Mouse (Mus musculus) heart, postnatal 25 days (tissue): ENCODE data around the gene Taar9. TPM values are rescaled to one million over a fixed set of nuclear protein-coding genes. Genes with fewer than 3 reads are reported as not detected.
"Not testable (repeated sequence)": the region's sequence is repeated elsewhere in the genome, so short reads cannot be mapped to it uniquely, and the experiment has no call there.

ENCODE experiments used
- DNase-seq: peaks from one replicate; pipeline ENCODE4 v3.0.0; 2022; ENCODE audit warnings: low spot score
- intact Hi-C: fragments of 180-260 bp; cut with DNase I; formaldehyde crosslinking; loops from one replicate; pipeline ENCODE4 v1.15.1; 2025
- total RNA-seq, 2 experiments: library from RNA; stranded (reverse); gene quantifications; 2 replicates each; pipeline ENCODE4 v1.2.3; 2021

Taar9 gene
- total RNA-seq = not detected

- DNase-seq, intact Hi-C loops: not testable (repeated sequence)
Measured at GRCm38 (mm10) chr10:24109434-24109833, at the start of gene Taar9. Gene Taar9, minus strand, starts transcription at chr10:24109534.

- intact Hi-C loops = no loop called here
- DNase-seq = no peak
Measured at GRCm38 (mm10) chr10:24158470-24159254, 49.3 kb upstream of the Taar9 start.

GRCm38 (mm10) chr10:24150086-24150485 is 40.8 kb upstream of the Taar9 start:
- intact Hi-C loops = no loop called here
- no peak for DNase-seq

GRCm38 (mm10) chr10:24149135-24149781 is 39.9 kb upstream of the Taar9 start, which contains the start of gene Stx7:
Gene Stx7, plus strand, starts transcription at chr10:24149302.
- DNase-seq = peak; percentile 90
- intact Hi-C loops = no loop called here

- intact Hi-C loops = no loop called here
- no peak for DNase-seq
Measured at GRCm38 (mm10) chr10:24142735-24143134, 33.4 kb upstream of the Taar9 start.

- DNase-seq = no peak
Measured at GRCm38 (mm10) chr10:24138623-24139261, 29.4 kb upstream of the Taar9 start.

GRCm38 (mm10) chr10:24134071-24134645 is 24.8 kb upstream of the Taar9 start:
- intact Hi-C loops = no loop called here
- DNase-seq = no peak

More at GRCm38 (mm10) chr10:24138623-24139261, 29.4 kb upstream of the Taar9 start:
- intact Hi-C loops = no loop called here

GRCm38 (mm10) chr10:24133132-24133531 is 23.8 kb upstream of the Taar9 start:
- intact Hi-C loops = no loop called here
- DNase-seq = no peak

GRCm38 (mm10) chr10:24132273-24132672 is 22.9 kb upstream of the Taar9 start:
- intact Hi-C loops = no loop called here
- DNase-seq = no peak

- no peak for DNase-seq
Measured at GRCm38 (mm10) chr10:24131451-24132262, 22.3 kb upstream of the Taar9 start.

GRCm38 (mm10) chr10:24111116-24111778 is 1.9 kb upstream of the Taar9 start:
- intact Hi-C loops = loop anchor here (2.0 kb wide), 1 partner anchor 132 kb away; no protein-coding TSS in a partner anchor

More at GRCm38 (mm10) chr10:24131451-24132262, 22.3 kb upstream of the Taar9 start:
- intact Hi-C loops = loop anchor here (2.0 kb wide), 1 partner anchor 319 kb away; no protein-coding TSS in a partner anchor

GRCm38 (mm10) chr10:24108236-24108635 is 1.1 kb downstream of the Taar9 start:
- no peak for DNase-seq
- intact Hi-C loops = no loop called here

More at GRCm38 (mm10) chr10:24111116-24111778, 1.9 kb upstream of the Taar9 start:
- no peak for DNase-seq

- intact Hi-C loops = no loop called here
- no peak for DNase-seq
Measured at GRCm38 (mm10) chr10:24107747-24108146, 1.6 kb downstream of the Taar9 start.

GRCm38 (mm10) chr10:24103299-24103698 is 6.0 kb downstream of the Taar9 start:
- intact Hi-C loops, DNase-seq: not testable (repeated sequence)

- DNase-seq, intact Hi-C loops: not testable (repeated sequence)
Measured at GRCm38 (mm10) chr10:24101812-24102211, 7.5 kb downstream of the Taar9 start, which contains the start of gene Taar8c. Gene Taar8c, minus strand, starts transcription at chr10:24101912.

- DNase-seq, intact Hi-C loops: not testable (repeated sequence)
Measured at GRCm38 (mm10) chr10:24097010-24097409, 12.3 kb downstream of the Taar9 start.

- no peak for DNase-seq
- intact Hi-C loops = no loop called here
Measured at GRCm38 (mm10) chr10:24092194-24092593, 17.1 kb downstream of the Taar9 start, which contains the start of gene Taar8b. Gene Taar8b, minus strand, starts transcription at chr10:24092294.

- DNase-seq = no peak
- intact Hi-C loops = no loop called here
Measured at GRCm38 (mm10) chr10:24087168-24087567, 22.2 kb downstream of the Taar9 start.

GRCm38 (mm10) chr10:24086555-24086954 is 22.8 kb downstream of the Taar9 start:
- no peak for DNase-seq
- intact Hi-C loops = no loop called here
